Mouse (Mus musculus) ES-Bruce4 (cell line): Measurements from ENCODE around the gene Zbtb21. TPM values are rescaled to one million over a fixed set of nuclear protein-coding genes. Genes with fewer than 3 reads are reported as not detected.
"Not testable (repeated sequence)": the region's sequence is repeated elsewhere in the genome, so short reads cannot be mapped to it uniquely, and the experiment has no call there.

Experiments used
- H3K27ac ChIP-seq: 2 replicates; pipeline ENCODE4 v1.5.1; 2012; ENCODE audit warnings: low read length, inconsistent platforms; ENCODE audit not compliant: insufficient read depth
- H3K27me3 ChIP-seq: 2 replicates; pipeline ENCODE4 v1.6.1; 2012; ENCODE audit warnings: mild to moderate bottlenecking, low read length, inconsistent platforms; ENCODE audit not compliant: control insufficient read depth, poor library complexity, insufficient read depth, severe bottlenecking
- H3K36me3 ChIP-seq: 2 replicates; pipeline ENCODE4 v1.6.1; 2012; ENCODE audit warnings: inconsistent platforms, mild to moderate bottlenecking, low read length, moderate library complexity; ENCODE audit not compliant: control insufficient read depth, poor library complexity, insufficient read depth, severe bottlenecking
- H3K4me1 ChIP-seq: one replicate; pipeline ENCODE4 v1.8.1; 2011; ENCODE audit warnings: low read length; ENCODE audit not compliant: control insufficient read depth, insufficient read depth
- H3K4me3 ChIP-seq: 2 replicates; pipeline ENCODE4 v1.5.1; 2011; ENCODE audit warnings: low read depth, mild to moderate bottlenecking, low read length
- H3K9ac ChIP-seq: 2 replicates; pipeline ENCODE4 v1.6.1; 2012; ENCODE audit warnings: low read depth, mild to moderate bottlenecking, inconsistent platforms; ENCODE audit not compliant: poor library complexity, severe bottlenecking
- H3K9me3 ChIP-seq: replicated peaks from 2 replicates; pipeline ENCODE4 v1.6.1; 2012; ENCODE audit warnings: mild to moderate bottlenecking, low read length, inconsistent platforms; ENCODE audit not compliant: control insufficient read depth, poor library complexity, insufficient read depth, severe bottlenecking
- CTCF ChIP-seq: IDR thresholded peaks from one replicate; pipeline ENCODE4 v1.8.1; 2011; ENCODE audit warnings: low read depth, low read length
- EP300 ChIP-seq: IDR thresholded peaks from 2 replicates; pipeline ENCODE4 v1.6.1; 2011; ENCODE audit warnings: low read depth, low read length; ENCODE audit not compliant: insufficient read depth
- POLR2A ChIP-seq: IDR thresholded peaks from one replicate; pipeline ENCODE4 v1.8.1; 2011; ENCODE audit warnings: low read length; ENCODE audit not compliant: insufficient read depth
- polyA plus RNA-seq: library from polyadenylated mRNA; stranded (reverse); fragments of >200 nt; gene quantifications from 2 replicates; pipeline ENCODE4 v1.2.4, GENCODE M21; 2011; ENCODE audit warnings: low read depth; ENCODE audit not compliant: missing spikeins, insufficient read depth, insufficient read length

Zbtb21 gene
- 28.6 and 34.8 TPM in 2 replicates for polyA plus RNA-seq

DNA sequence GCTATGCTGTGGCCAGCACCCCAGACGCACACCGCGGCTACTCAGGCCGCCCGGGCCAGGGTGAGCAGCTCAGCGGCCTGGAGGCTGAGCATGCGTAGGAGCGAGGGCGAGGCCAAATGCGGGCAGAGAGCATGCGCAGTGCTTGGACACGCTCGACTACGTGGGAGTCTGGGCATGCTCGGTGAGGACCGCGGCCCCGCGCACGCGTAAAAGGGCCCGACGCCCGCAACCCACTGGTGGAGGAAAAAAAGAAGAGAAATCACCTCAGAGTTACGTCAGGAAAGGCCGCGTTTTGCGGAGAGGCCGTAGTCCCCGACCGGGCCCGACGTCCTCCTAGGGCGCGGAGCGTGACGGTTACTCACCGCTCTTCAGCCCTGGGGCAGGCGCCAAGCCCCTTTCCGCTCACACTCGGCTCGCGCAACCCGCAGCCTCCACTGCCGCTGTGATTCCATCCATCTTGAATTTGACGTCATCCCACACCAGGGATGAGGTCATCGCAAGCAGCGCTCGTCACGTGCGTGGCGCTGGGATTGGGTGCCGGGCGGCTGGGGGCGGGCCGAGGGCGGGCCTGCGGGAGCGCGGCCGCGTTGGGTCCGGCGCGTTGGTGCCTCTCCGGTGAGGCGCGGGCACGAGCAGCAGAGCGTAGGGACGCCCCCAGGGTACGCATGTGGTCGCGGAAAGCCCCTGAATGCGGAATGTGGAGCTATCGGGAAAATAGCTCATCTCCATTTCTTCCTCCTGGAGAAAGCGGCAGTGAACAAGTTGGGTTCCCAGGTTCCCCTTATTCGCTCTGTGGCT, at the start of gene Zbtb21, which contains the start of gene C2cd2:
TSS of gene Zbtb21 (minus strand) at position 472 of the 798 bp plus-strand sequence.
TSS of gene C2cd2 (minus strand) at position 448 of the 798 bp plus-strand sequence.
- H3K4me3 ChIP-seq = peak within 1 kb of the TSS; percentile 75
- 0 out of 2 replicates have a peak, but pooled peaks cover 3% of the 10 kb centered on the region for H3K36me3 ChIP-seq
- no peaks in the 10 kb centered on the region for H3K27me3 ChIP-seq
- no peaks in the 10 kb centered on the region for H3K4me1 ChIP-seq
- peak within 1 kb of the TSS; percentile 79 for H3K9ac ChIP-seq
- peak within 1 kb of the TSS; percentile 84 for H3K27ac ChIP-seq
- H3K9me3 ChIP-seq = no peaks in the 10 kb centered on the region
- TF ChIP-seq EP300 (0 out of 2 replicates have a peak, but pooled peaks have one; percentile 5), CTCF (no peak), POLR2A (peak; percentile 88)

DNA sequence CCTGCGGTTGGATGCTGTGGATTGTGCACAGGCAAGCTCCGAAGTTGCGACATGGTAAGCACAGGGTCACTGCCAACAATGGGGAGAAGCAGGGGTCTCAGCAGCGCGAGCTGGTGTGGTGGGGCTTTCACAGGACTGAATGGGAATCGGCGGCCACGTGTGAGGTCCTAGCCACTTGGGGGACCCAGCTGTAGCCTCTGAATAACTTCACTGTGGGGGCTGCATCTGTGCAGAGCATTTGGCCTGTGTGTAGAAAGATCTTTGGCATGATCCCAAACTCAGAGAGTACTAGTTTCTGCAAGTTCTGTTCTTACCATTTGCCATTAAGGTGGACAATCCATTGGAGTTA, 34.9 kb upstream of the Zbtb21 start:
- H3K27me3 ChIP-seq, H3K36me3 ChIP-seq, H3K27ac ChIP-seq, H3K4me1 ChIP-seq, H3K9me3 ChIP-seq: not testable (repeated sequence)
- H3K9ac ChIP-seq = peak overlapping the region; percentile 30
- H3K4me3 ChIP-seq = peak overlapping the region; percentile 76

DNA sequence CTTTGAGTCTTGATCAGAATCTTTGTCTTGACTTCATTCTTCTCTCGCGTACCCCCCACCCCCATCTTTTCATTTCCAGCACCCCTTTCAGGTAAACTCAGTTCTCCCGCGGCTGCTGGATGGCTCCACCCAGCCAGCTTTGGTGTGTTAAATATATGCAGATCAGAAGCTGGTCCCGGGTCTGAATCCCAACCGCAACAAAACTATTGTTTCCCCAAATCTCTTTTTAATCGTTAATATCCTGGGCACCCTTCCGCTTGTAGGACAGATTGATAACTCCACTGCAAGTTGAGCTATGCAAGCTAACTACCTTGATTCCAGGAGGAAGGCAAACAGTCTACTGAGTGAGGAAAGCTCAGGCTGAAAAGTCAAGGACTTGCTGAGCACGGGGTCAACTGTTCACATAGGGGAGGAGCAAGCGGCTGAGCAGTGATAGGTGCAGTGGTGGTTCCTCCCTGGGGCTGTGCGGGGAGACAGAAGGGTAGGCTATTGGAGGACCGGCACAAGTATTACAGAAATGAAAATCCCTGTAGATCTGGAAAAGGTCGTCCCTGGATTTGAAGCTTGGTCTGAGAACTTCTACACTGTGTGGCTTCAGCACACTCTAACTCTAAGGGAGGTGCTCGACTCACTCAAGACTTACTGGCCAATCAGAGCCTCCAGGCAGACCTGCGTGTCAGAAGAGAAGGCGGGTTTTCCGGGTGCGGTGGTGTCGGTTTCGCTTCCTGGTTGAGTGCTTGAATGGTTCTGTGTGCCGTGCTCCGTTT, 34.4 kb upstream of the Zbtb21 start, which contains the start of gene B230307C23Rik:
TSS of gene B230307C23Rik (plus strand) at position 700 of the 767 bp plus-strand sequence.
- Histone ChIP-seq H3K4me1 (peaks cover 3% of the 10 kb centered on the region), H3K27me3 (no peaks in the 10 kb centered on the region; the same call in 1 of the 2 replicates), H3K9me3 (0 out of 2 replicates have a peak, but pooled peaks cover 2% of the 10 kb centered on the region)

DNA sequence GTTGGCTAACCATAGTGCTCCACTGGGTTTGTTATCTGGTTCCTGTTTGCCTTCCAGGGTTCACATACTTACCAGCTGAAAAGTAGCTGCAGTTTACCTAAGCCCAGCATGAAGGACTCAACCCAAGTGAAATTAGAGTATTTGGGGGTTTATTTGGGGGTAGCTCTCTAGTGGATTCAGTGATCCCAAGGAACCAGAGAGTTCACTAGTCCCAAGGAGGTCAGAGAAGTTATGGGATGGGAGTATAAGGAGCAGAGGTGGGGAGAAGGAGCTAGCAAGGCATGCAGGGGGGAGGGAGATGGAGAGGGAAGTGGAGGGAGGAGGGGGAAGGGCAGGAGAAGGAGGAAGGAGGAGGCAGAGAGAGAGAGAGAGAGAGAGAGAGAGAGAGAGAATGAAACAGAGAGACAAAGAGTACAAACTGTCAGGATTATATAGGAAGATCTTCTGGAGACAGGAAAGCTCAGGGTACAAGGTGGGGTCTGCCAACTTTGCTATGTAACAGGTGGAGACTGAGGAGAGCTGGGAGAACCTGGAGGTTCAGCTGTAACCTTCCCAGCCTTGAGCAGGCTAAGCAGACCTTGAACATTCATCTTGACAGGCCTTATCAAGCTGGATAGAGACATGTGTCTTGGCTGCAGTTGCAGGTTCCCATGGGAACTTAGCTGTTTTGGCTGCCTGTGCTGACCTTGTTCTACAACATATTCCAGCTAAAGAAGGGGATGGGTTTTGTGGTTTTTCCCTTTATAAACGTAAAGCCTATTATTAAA, 33.6 kb upstream of the Zbtb21 start:
- Histone ChIP-seq H3K9ac (0 out of 2 replicates have a peak overlapping the region, but pooled peaks have one; percentile 30), H3K27me3 (no peaks in the 10 kb centered on the region; the same call in 1 of the 2 replicates), H3K4me3 (0 out of 2 replicates have a peak overlapping the region, but pooled peaks have one; percentile 1), H3K4me1 (peaks cover 3% of the 10 kb centered on the region), H3K9me3 (0 out of 2 replicates have a peak, but pooled peaks cover 2% of the 10 kb centered on the region), H3K36me3 (no peaks in the 10 kb centered on the region), H3K27ac (peak overlapping the region; percentile 89)
- TF ChIP-seq CTCF = no peak

More for the DNA sequence above, 34.4 kb upstream of the Zbtb21 start, which contains the start of gene B230307C23Rik:
- no peak for TF ChIP-seq POLR2A
- TF ChIP-seq CTCF = no peak
- no peak for TF ChIP-seq EP300
- Histone ChIP-seq H3K36me3 (no peaks in the 10 kb centered on the region), H3K27ac (peak within 1 kb of the TSS; percentile 89), H3K9ac (peak within 1 kb of the TSS; percentile 30), H3K4me3 (peak within 1 kb of the TSS; percentile 76)

DNA sequence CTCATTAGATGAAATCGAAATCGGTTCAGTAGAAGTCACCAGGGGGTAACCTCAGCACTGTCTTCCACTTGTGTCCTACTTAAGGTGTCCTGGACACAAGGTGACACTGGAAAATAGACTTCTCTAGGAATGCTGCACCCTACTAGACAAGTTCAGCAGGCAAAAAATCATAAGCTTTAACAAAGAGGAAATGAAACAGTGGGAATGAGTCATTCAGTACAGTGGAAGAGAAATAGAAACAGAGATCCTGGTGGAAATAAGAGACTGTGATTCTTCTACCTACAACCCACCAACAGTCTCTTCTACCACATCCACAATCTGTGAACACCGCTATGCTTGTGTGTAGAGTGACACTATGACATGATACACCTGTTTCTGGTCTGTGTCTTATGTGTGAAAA, 30.1 kb upstream of the Zbtb21 start:
- H3K9me3 ChIP-seq, H3K4me3 ChIP-seq, H3K9ac ChIP-seq, H3K27me3 ChIP-seq, H3K27ac ChIP-seq, H3K4me1 ChIP-seq, H3K36me3 ChIP-seq: not testable (repeated sequence)
